10 mouse cellular contexts compared by ENCODE assay signal in genomic region chr2:30446891-30447826, GRCm38 (mm10). TPM values are rescaled to one million over a fixed set of nuclear protein-coding genes. Genes with fewer than 3 reads are reported as not detected.
DNase-seq lines count a peak whose midpoint lies in the region; ATAC-seq and TF ChIP-seq lines count a peak whose summit lies in the region.
"Had no signal": no experiment of that assay in that cellular context is flagged by ENCODE, and none has a peak within 500 bp of the region (broad histone marks: within the 10 kb centered on the region; RNA-seq: fewer than 3 reads in every experiment).

No protein-coding gene starts in this region.

- no peak for DNase-seq in frontal cortex, postnatal 36 days (ENCODE audit: low spot score in 2 of 2)
- no peak for DNase-seq in spleen, adult 2 months (ENCODE audit: low read depth in 1 of 2, low spot score in 2 of 2)
- DNase-seq in spleen, postnatal 10 days (ENCODE audit: low spot score in 2 of 2): no peak
- DNase-seq in ovary, adult 18-20 months (ENCODE audit: low spot score): no peak
- no peak for DNase-seq in natural killer cell, adult 2 months (ENCODE audit: low spot score in 2 of 2)
- no peak for DNase-seq in layer of hippocampus, adult 11-12 months (ENCODE audit: low spot score)
- DNase-seq: embryo, embryonic 11 days had no signal

- H3K36me3 ChIP-seq in spleen, adult 2 months (ENCODE audit: control insufficient read depth, insufficient read depth, low read length): peaks cover 11% of the 10 kb centered on the region
- H3K36me3 ChIP-seq in limb, embryonic 13.5 days: peaks cover 80% of the 10 kb centered on the region

- 0 out of 2 replicates have a peak, but pooled peaks have one; percentile 16 for ATAC-seq in frontal cortex, adult (ENCODE audit: low TSS enrichment)
- no peak for ATAC-seq in limb, embryonic 13.5 days (ENCODE audit: low FRiP score, low read depth)

- H3K9ac ChIP-seq in limb, embryonic 13.5 days: no peak overlapping the region
- H3K9ac ChIP-seq: stomach, embryonic 15.5 days had no signal

- 42% methylated on average over 10 of the region's 10 CpGs for WGBS in spleen, adult 2 months
- WGBS in limb, embryonic 13.5 days: 80% methylated on average over 10 of the region's 10 CpGs

- no peak for TF ChIP-seq POLR2A in spleen, adult 2 months (IDR thresholded peaks at IDR 0.05; ENCODE audit: low read depth, low read length)

- no peak overlapping the region for H3K4me2 ChIP-seq in limb, embryonic 13.5 days (replicated peaks)
- H3K4me2 ChIP-seq: stomach, embryonic 15.5 days had no signal

- H3K27me3 ChIP-seq in spleen, adult 2 months (ENCODE audit: control insufficient read depth, insufficient read depth, low read length): no peaks in the 10 kb centered on the region
- no peaks in the 10 kb centered on the region for H3K27me3 ChIP-seq in limb, embryonic 13.5 days
- H3K27me3 ChIP-seq: stomach, embryonic 15.5 days had no signal

- TF ChIP-seq CTCF in spleen, adult 2 months (IDR thresholded peaks at IDR 0.05; ENCODE audit: extremely low read depth, insufficient read depth, insufficient read length, insufficient replicate concordance): no peak

- no peak overlapping the region for H3K4me3 ChIP-seq in spleen, adult 2 months (ENCODE audit: extremely low read depth, insufficient read depth, insufficient read length)
- H3K4me3 ChIP-seq in limb, embryonic 13.5 days: no peak overlapping the region
- H3K4me3 ChIP-seq: stomach, embryonic 15.5 days had no signal

- peak overlapping the region; percentile 41 for H3K27ac ChIP-seq in spleen, adult 2 months (ENCODE audit: insufficient read depth, low read length)
- 0 out of 2 replicates have a peak overlapping the region, but pooled peaks have one; percentile 15 for H3K27ac ChIP-seq in limb, embryonic 13.5 days

- H3K4me1 ChIP-seq in spleen, adult 2 months (ENCODE audit: control insufficient read depth, insufficient read depth, insufficient read length): peaks cover 17% of the 10 kb centered on the region
- H3K4me1 ChIP-seq in limb, embryonic 13.5 days: peaks cover 47% of the 10 kb centered on the region

- H3K9me3 ChIP-seq in limb, embryonic 13.5 days: peaks cover 7% of the 10 kb centered on the region
- H3K9me3 ChIP-seq: stomach, embryonic 15.5 days had no signal

RNA-seq across cellular contexts. Expression of gene Ier5l, which starts 26.9 kb away (rescaled TPM):
- polyA plus RNA-seq in spleen, adult 2 months (2012; rRNA removed): 4.7 and 9.1 TPM in 2 replicates
- polyA plus RNA-seq in limb, embryonic 13.5 days (2015; fragmentation: Nextera tagmentation; extraction: Ambion mirVana): 2.9 and 3.0 TPM in 2 replicates

RNA-seq across cellular contexts. Expression of gene Ptpa, which starts 31.3 kb away (rescaled TPM):
- polyA plus RNA-seq in spleen, adult 2 months (2012; rRNA removed): 136 and 152 TPM in 2 replicates
- polyA plus RNA-seq in limb, embryonic 13.5 days (2015; fragmentation: Nextera tagmentation; extraction: Ambion mirVana): 144 and 150 TPM in 2 replicates

RNA-seq across cellular contexts. Expression of gene Crat, which starts 31.5 kb away (rescaled TPM):
- polyA plus RNA-seq in spleen, adult 2 months (2012; rRNA removed): 53.9 and 55.2 TPM in 2 replicates
- 28.0 and 31.1 TPM in 2 replicates for polyA plus RNA-seq in limb, embryonic 13.5 days (2015; fragmentation: Nextera tagmentation; extraction: Ambion mirVana)

RNA-seq across cellular contexts. Expression of gene Dolpp1, which starts 55.1 kb away (rescaled TPM):
- polyA plus RNA-seq in spleen, adult 2 months (2012; rRNA removed): 31.9 and 48.2 TPM in 2 replicates
- polyA plus RNA-seq in limb, embryonic 13.5 days (2015; fragmentation: Nextera tagmentation; extraction: Ambion mirVana): 33.1 and 33.5 TPM in 2 replicates
